Mouse (Mus musculus): ENCODE measurements at regions not wholly inside any gene's neighbourhood (a gene's known extent, or its start where the extent isn't known, plus 50 kb on each side); places are given as distances from the start of the nearest gene placed in this dataset.

- H3K4me1 ChIP-seq (replicated peaks; ENCODE audit: control insufficient read depth in 2 of 2, insufficient read depth in 2 of 2, low read length in 1 of 2), result peaks cover 0 to 5% of the 10 kb centered on the region in 2 experiments; a peak in 2 of 4 replicates
- no peak overlapping the region for H3K4me3 ChIP-seq (ENCODE audit: insufficient read depth in 1 of 2, low read depth in 2 of 2, low read length in 2 of 2)
- no peaks in the 10 kb centered on the region for H3K9me3 ChIP-seq (ENCODE audit: control insufficient read depth, low read length)
- H3K4me2 ChIP-seq (ENCODE audit: low read depth), result no peak overlapping the region
- peak; percentile 48; the same call in 1 of the 2 replicates for ATAC-seq (ENCODE audit: insufficient read depth)
- TF ChIP-seq CTCF (IDR thresholded peaks at IDR 0.05; ENCODE audit: low read depth) (no peak), EP300 (IDR thresholded peaks at IDR 0.05; ENCODE audit: low read depth) (no peak)
- H3K36me3 ChIP-seq (replicated peaks; ENCODE audit: control insufficient read depth, insufficient read depth, low read depth), result no peaks in the 10 kb centered on the region
- H3K27me3 ChIP-seq (ENCODE audit: control insufficient read depth, insufficient read depth, low read length), result no peaks in the 10 kb centered on the region
- DNase-seq (ENCODE audit: low read depth in 3 of 3, low spot score in 3 of 3), result peak in 1 of 3 experiments; percentile 7
- no peak overlapping the region for H3K27ac ChIP-seq
- no peak overlapping the region for H3K9ac ChIP-seq (replicated peaks)
- WGBS (ENCODE audit: insufficient replicate concordance), result 67% methylated on average over 11 of the region's 11 CpGs
These were observed 101.4 kb upstream of the Bcl6 start for GRCm38 (mm10) chr16:24089840-24090762.

- Histone ChIP-seq H3K9ac (replicated peaks) (no peak overlapping the region), H3K27me3 (ENCODE audit: control insufficient read depth, insufficient read depth, low read length) (no peaks in the 10 kb centered on the region), H3K27ac (no peak overlapping the region), H3K4me2 (ENCODE audit: low read depth) (no peak overlapping the region), H3K36me3 (replicated peaks; ENCODE audit: control insufficient read depth, insufficient read depth, low read depth) (no peaks in the 10 kb centered on the region), H3K4me3 (ENCODE audit: insufficient read depth in 1 of 2, low read depth in 2 of 2, low read length in 2 of 2) (no peak overlapping the region), H3K4me1 (replicated peaks; ENCODE audit: control insufficient read depth in 2 of 2, insufficient read depth in 2 of 2, low read length in 1 of 2) (peaks cover 0 to 5% of the 10 kb centered on the region in 2 experiments; a peak in 1 of 4 replicates), H3K9me3 (ENCODE audit: control insufficient read depth, low read length) (no peaks in the 10 kb centered on the region)
- no peak for ATAC-seq (ENCODE audit: insufficient read depth)
- no peak for DNase-seq (ENCODE audit: low read depth in 3 of 3, low spot score in 3 of 3)
- no peak for TF ChIP-seq EP300 (IDR thresholded peaks at IDR 0.05; ENCODE audit: low read depth)
- TF ChIP-seq CTCF (IDR thresholded peaks at IDR 0.05; ENCODE audit: low read depth), result no peak
- 49% methylated on average over 8 of the region's 8 CpGs for WGBS (ENCODE audit: insufficient replicate concordance)
These were observed 95.3 kb upstream of the Bcl6 start for GRCm38 (mm10) chr16:24083966-24084365.

- Histone ChIP-seq H3K9ac (replicated peaks) (no peak overlapping the region), H3K27ac (no peak overlapping the region), H3K4me1 (replicated peaks; ENCODE audit: control insufficient read depth in 2 of 2, insufficient read depth in 2 of 2, low read length in 1 of 2) (peaks cover 0 to 7% of the 10 kb centered on the region in 2 experiments; a peak in 2 of 4 replicates), H3K4me3 (ENCODE audit: insufficient read depth in 1 of 2, low read depth in 2 of 2, low read length in 2 of 2) (no peak overlapping the region), H3K27me3 (ENCODE audit: control insufficient read depth, insufficient read depth, low read length) (no peaks in the 10 kb centered on the region), H3K36me3 (replicated peaks; ENCODE audit: control insufficient read depth, insufficient read depth, low read depth) (no peaks in the 10 kb centered on the region), H3K9me3 (ENCODE audit: control insufficient read depth, low read length) (no peaks in the 10 kb centered on the region), H3K4me2 (ENCODE audit: low read depth) (no peak overlapping the region)
- ATAC-seq (ENCODE audit: insufficient read depth) (no peak), DNase-seq (ENCODE audit: low read depth in 3 of 3, low spot score in 3 of 3) (no peak)
- TF ChIP-seq CTCF (IDR thresholded peaks at IDR 0.05; ENCODE audit: low read depth) (no peak), EP300 (IDR thresholded peaks at IDR 0.05; ENCODE audit: low read depth) (no peak)
- 57% methylated on average over 5 of the region's 5 CpGs for WGBS (ENCODE audit: insufficient replicate concordance)
These were observed 91.8 kb upstream of the Bcl6 start for GRCm38 (mm10) chr16:24080471-24080870.

- ATAC-seq (ENCODE audit: insufficient read depth), result no peak
- Histone ChIP-seq H3K27me3 (ENCODE audit: control insufficient read depth, insufficient read depth, low read length) (no peaks in the 10 kb centered on the region), H3K27ac (no peak overlapping the region), H3K9me3 (ENCODE audit: control insufficient read depth, low read length) (no peaks in the 10 kb centered on the region), H3K9ac (replicated peaks) (no peak overlapping the region), H3K4me1 (replicated peaks; ENCODE audit: control insufficient read depth in 2 of 2, insufficient read depth in 2 of 2, low read length in 1 of 2) (peaks cover 0 to 5% of the 10 kb centered on the region in 2 experiments; a peak in 2 of 4 replicates), H3K4me2 (ENCODE audit: low read depth) (no peak overlapping the region), H3K36me3 (replicated peaks; ENCODE audit: control insufficient read depth, insufficient read depth, low read depth) (no peaks in the 10 kb centered on the region), H3K4me3 (ENCODE audit: insufficient read depth in 1 of 2, low read depth in 2 of 2, low read length in 2 of 2) (no peak overlapping the region)
- TF ChIP-seq CTCF (IDR thresholded peaks at IDR 0.05; ENCODE audit: low read depth), result no peak
- TF ChIP-seq EP300 (IDR thresholded peaks at IDR 0.05; ENCODE audit: low read depth), result no peak
- no peak for DNase-seq (ENCODE audit: low read depth in 3 of 3, low spot score in 3 of 3)
- WGBS (ENCODE audit: insufficient replicate concordance), result 58% methylated on average over 1 of the region's 1 CpGs
These were observed 90.0 kb upstream of the Bcl6 start for GRCm38 (mm10) chr16:24078622-24079021.

GRCm38 (mm10) chr16:24077428-24077827 is 88.8 kb upstream of the Bcl6 start:
- Histone ChIP-seq H3K4me2 (ENCODE audit: low read depth) (no peak overlapping the region), H3K9ac (replicated peaks) (no peak overlapping the region), H3K27ac (no peak overlapping the region), H3K9me3 (ENCODE audit: control insufficient read depth, low read length) (no peaks in the 10 kb centered on the region), H3K4me1 (replicated peaks; ENCODE audit: control insufficient read depth in 2 of 2, insufficient read depth in 2 of 2, low read length in 1 of 2) (peaks cover 0 to 5% of the 10 kb centered on the region in 2 experiments; a peak in 2 of 4 replicates), H3K27me3 (ENCODE audit: control insufficient read depth, insufficient read depth, low read length) (no peaks in the 10 kb centered on the region), H3K36me3 (replicated peaks; ENCODE audit: control insufficient read depth, insufficient read depth, low read depth) (no peaks in the 10 kb centered on the region), H3K4me3 (ENCODE audit: insufficient read depth in 1 of 2, low read depth in 2 of 2, low read length in 2 of 2) (no peak overlapping the region)
- TF ChIP-seq CTCF (IDR thresholded peaks at IDR 0.05; ENCODE audit: low read depth) (no peak), EP300 (IDR thresholded peaks at IDR 0.05; ENCODE audit: low read depth) (no peak)
- no peak for DNase-seq (ENCODE audit: low read depth in 3 of 3, low spot score in 3 of 3)
- ATAC-seq (ENCODE audit: insufficient read depth), result no peak
- WGBS (ENCODE audit: insufficient replicate concordance), result 62% methylated on average over 2 of the region's 2 CpGs

All from liver, embryonic 14.5 days (tissue).